Mouse (Mus musculus) liver, embryonic 12.5 days (tissue): ENCODE results near the gene Nkx6-2. TPM values are rescaled to one million over a fixed set of nuclear protein-coding genes. Genes with fewer than 3 reads are reported as not detected.

ENCODE experiments used
- ATAC-seq: fragments of 200-750 bp; cut with Nextera tagmentation; 2 replicates; pipeline ENCODE4 v1.8.0; 2017; ENCODE audit warnings: moderate number of reproducible peaks, mild to moderate bottlenecking, moderate library complexity
- H3K27ac ChIP-seq: fragments of 300-500 bp; sonication (generic); 2 replicates; pipeline ENCODE4 v1.5.1; 2016; ENCODE audit warnings: mild to moderate bottlenecking
- H3K27me3 ChIP-seq: fragments of 300-500 bp; sonication (generic); replicated peaks from 2 replicates; pipeline ENCODE4 v1.6.1; 2016; ENCODE audit warnings: mild to moderate bottlenecking, moderate library complexity
- H3K36me3 ChIP-seq: fragments of 300-500 bp; sonication (generic); 2 replicates; pipeline ENCODE4 v1.6.1; 2016; ENCODE audit warnings: mild to moderate bottlenecking, moderate library complexity
- H3K4me1 ChIP-seq: fragments of 300-500 bp; sonication (generic); 2 replicates; pipeline ENCODE4 v1.6.1; 2016
- H3K4me2 ChIP-seq: fragments of 300-500 bp; sonication (generic); 2 replicates; pipeline ENCODE4 v1.6.1; 2016; ENCODE audit warnings: mild to moderate bottlenecking, moderate library complexity
- H3K4me3 ChIP-seq: fragments of 300-500 bp; sonication (generic); 2 replicates; pipeline ENCODE4 v1.5.1; 2016; ENCODE audit warnings: mild to moderate bottlenecking, moderate library complexity
- H3K9ac ChIP-seq: fragments of 300-500 bp; sonication (generic); 2 replicates; pipeline ENCODE4 v1.6.1; 2016; ENCODE audit warnings: mild to moderate bottlenecking, moderate library complexity
- H3K9me3 ChIP-seq: fragments of 300-500 bp; sonication (generic); replicated peaks from 2 replicates; pipeline ENCODE4 v1.6.1; 2016; ENCODE audit warnings: mild to moderate bottlenecking, moderate library complexity
- WGBS: fragments of 180-500 bp; shearing (Covaris S2); methylation state at CpG from one replicate; pipeline ENCODE4 v1.1.7; 2016; ENCODE audit not compliant: insufficient replicate concordance; 5-methylcytosine and 5-hydroxymethylcytosine counted together
- polyA plus RNA-seq: library from polyadenylated mRNA; unstranded; fragments of >200 nt; fragmentation: Nextera tagmentation; extraction: Ambion mirVana; gene quantifications from 2 replicates; pipeline ENCODE4 v1.2.1, GENCODE M21; 2016

The Nkx6-2 gene
- polyA plus RNA-seq, 1 experiment from 2014 or later = 0.43 TPM

DNA sequence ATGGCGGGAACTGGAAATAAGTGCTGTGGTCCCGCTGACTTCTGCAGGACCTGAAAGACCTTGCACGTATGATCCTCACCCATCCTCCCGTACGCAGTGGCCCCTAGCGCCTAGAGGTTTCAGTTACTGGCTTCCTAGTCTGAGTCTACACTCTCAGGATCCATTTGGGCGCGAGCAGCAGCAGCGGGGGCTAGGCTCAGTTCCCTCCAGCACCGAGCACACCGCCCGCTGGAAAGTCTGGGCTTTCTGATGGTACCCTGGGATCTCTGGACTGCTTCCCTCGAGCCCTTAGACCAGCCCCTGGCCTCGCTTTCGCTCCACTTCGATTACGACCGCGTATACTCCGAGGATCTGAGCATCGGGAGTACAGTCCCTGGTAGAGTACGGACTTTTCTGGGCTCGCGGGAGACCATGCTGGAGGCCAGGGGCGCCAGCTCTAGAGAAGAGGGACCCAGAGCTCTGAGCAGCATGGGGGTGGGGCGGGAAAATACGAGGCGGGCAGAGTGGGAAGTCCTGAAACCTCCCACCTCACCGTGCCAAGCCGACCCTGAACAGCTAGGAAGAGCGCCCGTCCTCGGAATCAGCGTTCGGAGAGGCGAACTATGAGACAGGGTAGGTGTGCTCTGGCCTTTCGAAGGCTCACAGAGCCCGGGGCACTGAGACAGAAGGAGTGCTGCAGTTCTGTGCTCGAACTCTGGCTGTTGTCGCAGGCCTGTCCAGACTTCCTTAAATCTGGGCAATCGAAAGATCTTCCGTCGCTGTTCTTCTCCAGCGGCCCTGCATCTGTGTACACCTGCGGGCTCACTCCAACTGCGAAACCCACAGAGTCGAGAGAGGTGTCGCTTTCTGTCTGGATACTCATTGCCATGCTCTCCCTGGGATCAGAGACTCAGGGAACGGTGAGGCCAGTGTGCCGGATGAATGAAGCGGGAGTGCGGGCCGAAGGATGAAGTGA is 1.9 kb upstream of the Nkx6-2 start:
- Histone ChIP-seq H3K9me3 (no peaks in the 10 kb centered on the region), H3K27me3 (peaks cover 100% of the 10 kb centered on the region), H3K36me3 (no peaks in the 10 kb centered on the region), H3K4me1 (peaks cover 18% of the 10 kb centered on the region), H3K9ac (no peak overlapping the region), H3K4me3 (no peak overlapping the region), H3K27ac (no peak overlapping the region), H3K4me2 (0 out of 2 replicates have a peak overlapping the region, but pooled peaks have one; percentile 8)
- WGBS = 3% methylated on average over 53 of the region's 53 CpGs
- ATAC-seq = no peak

DNA sequence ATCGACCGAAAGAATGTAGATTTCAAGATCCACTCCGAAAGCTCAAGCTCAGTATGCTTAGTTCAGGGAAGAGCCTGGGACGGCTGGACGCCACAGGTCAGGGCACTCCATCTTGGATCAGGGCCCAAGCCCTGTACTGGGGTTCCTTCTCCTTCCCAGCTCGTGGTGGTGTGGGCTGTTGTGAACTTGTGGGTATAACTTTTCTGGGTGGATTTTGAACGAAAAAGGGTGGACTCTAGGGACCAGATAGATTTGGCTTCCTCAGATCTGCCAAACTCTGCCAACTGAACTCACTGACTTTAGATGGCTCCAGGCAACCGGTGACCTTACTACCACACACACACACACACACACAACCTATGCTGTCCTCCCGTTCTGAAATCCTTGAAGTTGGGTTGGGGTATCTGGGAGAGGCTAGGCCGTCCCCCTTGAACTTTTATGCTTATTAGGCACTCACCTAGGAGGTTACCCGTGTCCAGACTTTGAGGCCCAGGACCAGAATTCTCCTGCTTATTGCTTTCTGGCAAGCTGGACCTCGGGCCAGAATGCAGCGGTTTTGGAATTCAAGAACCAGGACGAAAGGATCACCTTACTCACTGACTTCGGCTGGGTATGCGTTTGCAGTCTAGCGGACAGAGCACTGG is 619 bp upstream of the Nkx6-2 start:
- Histone ChIP-seq H3K9me3 (no peaks in the 10 kb centered on the region), H3K9ac (no peak overlapping the region), H3K4me3 (no peak overlapping the region), H3K4me1 (peaks cover 18% of the 10 kb centered on the region), H3K27ac (no peak overlapping the region), H3K27me3 (peaks cover 100% of the 10 kb centered on the region), H3K4me2 (no peak overlapping the region), H3K36me3 (peaks cover 4% of the 10 kb centered on the region)
- 16% methylated on average over 17 of the region's 17 CpGs for WGBS
- ATAC-seq = no peak

DNA sequence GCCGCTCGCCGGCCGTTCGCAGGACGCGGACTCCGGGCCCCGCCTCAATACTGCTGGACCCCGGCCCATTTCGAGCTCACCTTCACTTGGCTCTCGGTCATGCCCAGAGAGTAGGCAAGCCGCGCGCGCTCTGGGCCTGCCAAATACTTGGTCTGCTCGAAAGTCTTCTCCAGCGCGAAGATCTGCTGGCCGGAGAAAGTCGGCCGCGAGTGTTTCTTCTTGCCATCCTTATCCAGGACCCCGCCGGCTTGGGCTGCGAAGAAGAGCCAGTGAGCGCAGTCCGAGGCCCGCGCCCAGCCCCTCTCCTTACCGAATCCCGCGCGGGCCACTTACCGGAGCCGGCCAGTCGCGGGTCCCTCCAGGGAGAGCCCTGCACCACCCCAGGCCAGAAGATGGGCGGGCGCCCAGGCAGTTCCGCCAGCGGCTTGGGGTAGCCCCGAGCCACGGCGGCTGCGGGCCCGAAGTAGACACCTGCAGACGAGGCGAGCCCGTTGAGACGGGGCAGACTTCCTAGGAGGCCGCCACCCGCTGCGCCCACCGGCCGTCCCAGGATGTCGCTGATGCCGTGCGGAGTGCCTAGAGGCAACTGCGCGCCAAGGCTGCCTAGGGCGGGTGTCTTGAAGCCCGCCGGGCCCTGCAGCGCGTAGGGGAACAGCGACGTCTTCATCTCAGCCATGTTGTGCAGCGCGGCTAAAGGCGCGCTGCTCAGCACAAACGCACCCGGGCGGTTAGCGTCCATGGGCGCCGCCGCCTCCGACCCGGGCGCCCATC is 611 bp downstream of the Nkx6-2 start:
- Histone ChIP-seq H3K27ac (no peak overlapping the region), H3K4me3 (peak overlapping the region; percentile 40), H3K36me3 (peaks cover 10% of the 10 kb centered on the region), H3K9ac (no peak overlapping the region), H3K27me3 (peaks cover 96% of the 10 kb centered on the region), H3K4me2 (peak overlapping the region; percentile 53), H3K4me1 (peaks cover 19% of the 10 kb centered on the region), H3K9me3 (no peaks in the 10 kb centered on the region)
- ATAC-seq = no peak
- whole genome bisulfite sequencing = 1% methylated on average over 73 of the region's 82 CpGs

DNA sequence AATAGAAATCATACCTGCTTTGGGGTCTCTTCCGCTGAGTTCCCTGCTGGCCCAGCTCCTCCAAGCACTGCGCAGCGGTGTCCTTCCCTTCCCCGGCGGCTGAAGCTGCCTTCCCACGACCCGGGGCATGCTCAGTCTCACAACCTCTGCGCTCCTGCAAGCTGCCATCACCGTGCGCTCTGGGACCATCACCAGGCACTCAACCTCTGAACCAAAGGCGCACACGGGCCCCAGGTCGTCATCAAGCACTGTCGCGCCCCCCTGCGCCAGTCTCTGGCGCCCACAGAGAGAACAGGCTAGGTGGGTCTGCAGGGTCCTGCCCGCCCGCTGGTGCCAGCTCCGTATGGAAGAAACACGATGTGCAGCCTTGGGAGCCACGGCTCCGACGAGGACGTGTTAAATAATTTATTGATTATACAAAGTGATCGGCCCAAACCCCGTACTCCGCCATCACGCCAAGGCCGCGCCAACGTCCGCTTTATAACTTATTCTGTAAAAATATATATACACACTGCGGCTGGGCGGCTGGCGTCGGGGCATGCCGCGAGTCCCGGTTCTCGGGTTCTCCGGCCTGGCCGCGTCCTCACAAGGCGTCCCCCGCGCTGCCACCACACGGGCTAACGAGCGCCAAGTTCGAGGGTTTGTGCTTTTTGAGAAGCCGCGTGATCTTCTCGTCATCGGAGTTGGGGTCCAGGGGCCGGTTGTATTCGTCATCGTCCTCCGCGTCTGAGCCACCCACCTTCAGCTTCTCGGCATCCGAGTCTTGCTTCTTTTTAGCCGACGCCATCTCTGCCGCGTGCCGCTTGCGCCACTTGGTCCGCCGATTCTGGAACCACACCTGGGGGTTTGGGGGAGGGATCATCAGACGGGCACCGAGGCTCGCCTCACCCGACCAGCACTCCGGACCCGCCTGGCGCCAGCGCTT is 1.5 kb downstream of the Nkx6-2 start:
- Histone ChIP-seq H3K4me1 (peaks cover 27% of the 10 kb centered on the region), H3K4me2 (peak overlapping the region; percentile 53), H3K4me3 (peak overlapping the region; percentile 40; the same call in 1 of the 2 replicates), H3K9me3 (no peaks in the 10 kb centered on the region), H3K27me3 (peaks cover 87% of the 10 kb centered on the region), H3K36me3 (peaks cover 10% of the 10 kb centered on the region), H3K27ac (no peak overlapping the region), H3K9ac (no peak overlapping the region)
- WGBS = 3% methylated on average over 72 of the region's 78 CpGs
- no peak for ATAC-seq

DNA sequence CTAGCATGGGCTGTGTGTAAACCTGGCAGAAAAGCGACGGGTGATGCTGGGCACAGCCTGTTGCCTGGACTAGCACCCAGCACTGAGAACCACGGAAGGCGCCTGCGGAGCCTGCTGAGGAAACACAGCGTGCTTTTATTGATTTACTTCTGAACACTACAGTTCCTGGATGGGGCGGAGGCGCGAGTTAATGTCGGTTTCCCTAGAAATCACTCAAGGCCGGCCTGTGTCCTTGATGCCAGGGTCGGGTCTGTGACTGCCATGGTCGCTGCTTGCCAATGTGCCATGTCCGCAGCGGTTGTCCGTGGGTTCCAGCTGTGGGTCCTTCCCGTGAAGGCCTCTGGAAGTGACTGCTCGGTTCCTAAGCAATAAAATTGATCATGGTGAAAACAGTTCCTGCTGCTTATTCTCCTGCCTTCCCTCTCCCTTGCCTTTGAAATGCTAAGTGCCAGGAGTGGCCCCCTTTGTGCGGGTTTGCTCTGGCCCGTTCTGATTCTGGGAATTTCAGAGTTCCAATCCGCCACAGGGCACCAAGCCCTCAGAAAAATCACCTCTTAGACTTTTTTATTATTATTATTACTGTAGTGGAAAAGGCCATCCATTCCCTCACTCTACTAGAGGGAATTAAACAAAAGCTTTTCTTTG is 3.2 kb downstream of the Nkx6-2 start:
- Histone ChIP-seq H3K4me1 (peaks cover 33% of the 10 kb centered on the region), H3K4me3 (no peak overlapping the region), H3K4me2 (no peak overlapping the region), H3K36me3 (peaks cover 14% of the 10 kb centered on the region), H3K9ac (no peak overlapping the region), H3K27ac (no peak overlapping the region), H3K9me3 (no peaks in the 10 kb centered on the region), H3K27me3 (peaks cover 70% of the 10 kb centered on the region)
- ATAC-seq = no peak
- 77% methylated on average over 21 of the region's 21 CpGs for WGBS

DNA sequence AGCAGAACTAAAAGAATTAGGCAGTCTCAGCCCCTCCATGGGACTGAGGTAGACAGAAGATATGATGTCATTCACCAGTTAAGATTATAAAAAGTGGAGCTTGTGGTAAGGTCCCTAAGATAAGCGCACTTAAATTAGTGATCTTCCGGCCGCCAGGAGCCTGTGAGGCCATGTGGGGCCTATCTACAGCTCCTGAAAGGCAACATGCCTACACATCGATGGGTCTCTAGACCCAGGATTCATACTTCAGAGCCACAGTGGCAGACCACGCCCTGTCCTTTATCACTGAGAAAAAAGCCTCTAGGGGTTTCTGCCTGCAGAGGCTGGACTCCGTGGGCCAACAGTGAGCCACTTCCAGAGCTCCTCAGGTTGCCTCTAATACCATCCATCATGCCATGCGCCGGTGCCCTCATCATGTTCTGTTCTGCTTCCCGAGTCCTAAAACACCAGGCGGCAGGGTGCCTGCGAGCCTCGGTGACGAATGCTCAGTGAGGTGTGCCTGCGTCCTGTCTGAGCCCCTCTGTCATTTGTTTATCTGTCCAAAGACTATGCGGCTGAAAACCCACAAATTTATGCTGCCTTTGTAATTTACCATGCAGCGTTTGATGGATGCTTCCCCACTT is 6.4 kb downstream of the Nkx6-2 start:
- 52% methylated on average over 16 of the region's 16 CpGs for WGBS

DNA sequence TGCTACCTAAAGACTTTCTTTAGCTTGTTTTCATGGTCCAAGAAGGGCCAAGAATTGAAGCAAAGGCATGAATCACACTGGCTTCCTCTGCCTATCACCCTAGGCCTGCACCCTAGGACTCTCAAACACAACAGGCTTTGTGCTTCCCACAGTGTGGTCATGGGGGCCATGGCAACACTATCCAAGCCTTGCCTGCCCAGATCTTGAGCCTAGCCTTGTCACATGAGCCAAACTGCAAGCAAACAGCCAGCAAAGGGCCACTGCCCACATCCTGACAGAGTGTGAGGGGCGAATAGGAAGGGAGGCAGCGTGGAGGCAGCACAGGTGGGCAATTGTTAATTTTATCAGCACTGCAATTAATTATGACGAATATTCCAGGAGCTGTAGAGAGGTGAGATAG is 9.9 kb downstream of the Nkx6-2 start:
- ATAC-seq = no peak
- Histone ChIP-seq H3K4me1 (peaks cover 15% of the 10 kb centered on the region; the same call in 1 of the 2 replicates), H3K9me3 (no peaks in the 10 kb centered on the region), H3K27ac (no peak overlapping the region), H3K27me3 (peaks cover 3% of the 10 kb centered on the region; the same call in 1 of the 2 replicates), H3K4me3 (no peak overlapping the region), H3K36me3 (0 out of 2 replicates have a peak, but pooled peaks cover 6% of the 10 kb centered on the region), H3K4me2 (no peak overlapping the region), H3K9ac (no peak overlapping the region)
- 53% methylated on average over 3 of the region's 3 CpGs for WGBS

More for the DNA sequence above, 6.4 kb downstream of the Nkx6-2 start:
- H3K9me3 ChIP-seq = no peaks in the 10 kb centered on the region
- H3K4me2 ChIP-seq = no peak overlapping the region
- H3K27me3 ChIP-seq = peaks cover 38% of the 10 kb centered on the region
- ATAC-seq = peak; percentile 61
- peaks cover 17% of the 10 kb centered on the region; the same call in 1 of the 2 replicates for H3K4me1 ChIP-seq
- no peak overlapping the region for H3K27ac ChIP-seq
- no peak overlapping the region for H3K9ac ChIP-seq
- H3K36me3 ChIP-seq = peaks cover 14% of the 10 kb centered on the region
- H3K4me3 ChIP-seq = no peak overlapping the region

DNA sequence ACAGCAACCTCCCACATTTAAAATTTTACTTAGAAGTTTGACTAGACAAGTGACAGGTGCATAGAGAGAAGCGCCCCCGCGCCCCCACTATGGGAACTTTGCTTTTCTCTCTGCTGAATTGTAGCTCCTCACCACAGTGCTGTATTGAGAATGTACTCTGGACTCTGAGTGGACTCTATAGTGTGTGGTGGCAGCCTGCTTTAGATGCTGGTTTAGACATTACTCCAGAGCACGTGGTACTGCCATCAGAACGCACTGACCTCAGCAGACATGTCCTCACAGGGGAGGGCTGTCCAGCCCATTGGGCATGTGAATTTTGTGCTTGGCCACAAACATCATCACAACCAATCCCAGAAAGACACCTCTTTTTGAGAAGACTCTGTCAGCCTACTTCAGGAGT is 11.8 kb downstream of the Nkx6-2 start:
- H3K27me3 ChIP-seq = no peaks in the 10 kb centered on the region; the same call in 1 of the 2 replicates
- H3K4me3 ChIP-seq = no peak overlapping the region
- WGBS = 72% methylated on average over 5 of the region's 5 CpGs
- peaks cover 3% of the 10 kb centered on the region; the same call in 1 of the 2 replicates for H3K4me1 ChIP-seq
- no peak for ATAC-seq
- H3K36me3 ChIP-seq = 0 out of 2 replicates have a peak, but pooled peaks cover 4% of the 10 kb centered on the region
- no peak overlapping the region for H3K9ac ChIP-seq
- H3K4me2 ChIP-seq = no peak overlapping the region
- no peaks in the 10 kb centered on the region for H3K9me3 ChIP-seq
- no peak overlapping the region for H3K27ac ChIP-seq

DNA sequence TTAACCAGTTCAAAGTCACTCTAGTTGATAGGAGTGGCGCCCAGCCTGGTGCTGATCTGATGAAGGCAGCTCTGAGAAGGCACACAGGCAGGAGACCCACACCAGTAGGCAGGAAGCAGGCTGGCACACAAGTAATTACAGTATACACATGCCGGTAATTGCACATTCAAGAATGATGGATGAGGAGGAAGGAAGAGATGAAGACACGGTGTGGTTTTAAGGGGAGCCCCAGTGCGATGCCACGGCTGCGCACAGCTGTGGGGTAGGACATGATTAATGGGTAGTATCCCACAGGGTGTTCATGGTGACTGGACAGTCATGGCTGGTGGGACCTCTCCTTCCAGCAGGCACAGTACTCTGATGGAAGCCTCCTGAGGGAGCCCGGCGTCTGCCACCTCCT is 16.1 kb downstream of the Nkx6-2 start:
- Histone ChIP-seq H3K4me2 (no peak overlapping the region), H3K4me1 (no peaks in the 10 kb centered on the region), H3K9me3 (no peaks in the 10 kb centered on the region), H3K27ac (no peak overlapping the region), H3K27me3 (no peaks in the 10 kb centered on the region; the same call in 1 of the 2 replicates), H3K4me3 (no peak overlapping the region), H3K9ac (no peak overlapping the region), H3K36me3 (no peaks in the 10 kb centered on the region)
- WGBS = 35% methylated on average over 8 of the region's 8 CpGs
- ATAC-seq = 0 out of 2 replicates have a peak, but pooled peaks have one; percentile 15

DNA sequence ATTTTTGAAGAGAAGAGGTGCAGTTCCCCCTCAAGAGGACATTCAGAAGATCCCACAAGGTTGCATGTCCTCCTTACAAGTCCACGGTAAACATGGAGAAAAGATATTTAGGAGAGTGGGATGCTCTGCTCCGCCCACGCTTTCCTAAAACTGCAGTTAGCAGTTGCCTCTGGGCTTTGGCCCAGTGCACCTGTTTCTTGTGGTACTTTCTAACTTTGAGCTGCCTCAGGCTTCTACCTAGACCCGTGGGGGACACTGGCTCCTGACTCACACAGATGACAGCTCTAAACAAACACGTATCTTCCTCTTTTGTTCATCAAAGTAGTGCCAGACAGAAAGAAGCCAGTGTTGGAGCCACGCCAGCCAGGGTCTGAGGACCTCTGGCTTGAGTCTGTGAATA is 16.6 kb downstream of the Nkx6-2 start:
- no peak overlapping the region for H3K4me2 ChIP-seq
- no peak overlapping the region for H3K4me3 ChIP-seq
- no peak overlapping the region for H3K9ac ChIP-seq
- 69% methylated on average over 6 of the region's 6 CpGs for WGBS
- H3K27ac ChIP-seq = no peak overlapping the region
- H3K36me3 ChIP-seq = no peaks in the 10 kb centered on the region
- H3K4me1 ChIP-seq = no peaks in the 10 kb centered on the region
- no peaks in the 10 kb centered on the region; the same call in 1 of the 2 replicates for H3K27me3 ChIP-seq
- ATAC-seq = no peak
- H3K9me3 ChIP-seq = no peaks in the 10 kb centered on the region
